Mouse (Mus musculus) ovary, adult 18-20 months (tissue): ENCODE measurements around the gene Gm43638.
"Not testable (repeated sequence)": the region's sequence is repeated elsewhere in the genome, so short reads cannot be mapped to it uniquely, and the experiment has no call there.

Source experiments
- DNase-seq: peaks from one replicate; pipeline ENCODE4 v3.0.0; 2022; ENCODE audit warnings: low spot score, mixed read lengths

The Gm43638 gene

DNA sequence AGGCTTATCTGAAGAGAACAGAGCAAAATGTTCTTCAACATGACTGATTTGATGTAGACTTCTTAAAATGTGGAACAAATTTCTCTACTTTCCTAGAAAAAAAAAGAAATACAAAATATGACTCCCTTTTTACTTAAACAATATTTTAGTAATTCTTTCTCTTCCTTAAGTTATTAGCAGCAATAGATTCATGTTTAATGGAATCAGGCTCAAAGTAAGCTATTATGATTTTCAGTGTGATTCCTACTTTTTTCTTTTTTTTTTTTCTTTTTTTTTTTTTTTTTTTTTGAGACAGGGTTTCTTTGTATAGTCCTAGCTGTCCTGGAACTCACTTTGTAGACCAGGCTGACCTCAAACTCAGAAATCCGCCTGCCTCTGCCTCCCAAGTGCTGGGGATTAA, at the start of gene Gm43638:
Gm43638 (minus strand) TSS at position 101 of the 400 bp plus-strand sequence.
- not testable (repeated sequence) for DNase-seq

DNA sequence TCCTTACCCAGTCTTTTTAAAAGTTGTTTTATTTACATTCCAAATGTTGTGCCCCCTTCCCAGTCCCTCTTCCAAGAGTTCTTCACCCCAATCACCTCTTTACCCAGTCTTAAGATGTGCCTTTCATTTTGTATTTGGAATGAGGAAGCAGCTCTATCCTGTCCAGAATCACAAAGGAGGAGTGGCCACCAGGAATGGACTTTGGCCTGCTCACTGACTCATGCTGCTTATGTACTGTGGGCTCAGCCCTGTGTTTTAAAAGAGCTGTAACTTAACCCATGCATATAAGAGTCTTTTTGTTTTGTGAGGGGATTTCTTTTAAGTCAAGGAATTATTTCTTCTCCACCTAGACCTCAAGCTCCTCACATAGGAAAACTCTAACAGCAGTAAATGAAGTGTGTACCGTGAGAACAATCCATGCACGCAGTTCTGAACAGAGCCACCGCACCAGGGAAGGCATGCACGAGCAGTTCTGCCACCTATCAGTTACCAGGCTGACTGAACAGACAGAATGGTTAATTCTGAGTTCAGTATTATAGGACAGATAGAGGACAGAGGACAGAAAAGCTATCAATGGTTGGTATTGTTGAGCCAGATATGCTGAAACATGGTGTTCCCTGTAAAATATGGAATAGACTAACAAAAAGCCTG, 49.5 kb upstream of the Gm43638 start:
- no peak for DNase-seq

DNA sequence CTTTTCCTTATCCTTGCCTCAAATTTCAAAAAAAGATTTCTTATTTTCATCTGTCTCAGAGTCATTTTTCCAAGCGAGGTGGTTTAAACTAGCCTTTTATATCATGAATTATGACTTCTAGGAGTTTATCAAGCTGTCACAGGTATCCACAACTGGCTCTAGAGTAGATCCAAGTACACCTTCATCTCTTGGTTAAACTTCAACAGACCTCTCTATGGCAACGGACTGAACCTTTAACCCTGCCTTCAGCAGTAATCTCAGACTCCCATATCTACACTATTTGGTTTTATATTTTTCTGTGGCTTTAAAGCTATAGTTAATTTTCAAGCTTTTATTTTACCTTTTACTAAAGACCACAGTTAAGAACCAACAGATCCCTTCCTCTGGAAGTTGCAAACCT, 45.7 kb upstream of the Gm43638 start:
- no peak for DNase-seq

DNA sequence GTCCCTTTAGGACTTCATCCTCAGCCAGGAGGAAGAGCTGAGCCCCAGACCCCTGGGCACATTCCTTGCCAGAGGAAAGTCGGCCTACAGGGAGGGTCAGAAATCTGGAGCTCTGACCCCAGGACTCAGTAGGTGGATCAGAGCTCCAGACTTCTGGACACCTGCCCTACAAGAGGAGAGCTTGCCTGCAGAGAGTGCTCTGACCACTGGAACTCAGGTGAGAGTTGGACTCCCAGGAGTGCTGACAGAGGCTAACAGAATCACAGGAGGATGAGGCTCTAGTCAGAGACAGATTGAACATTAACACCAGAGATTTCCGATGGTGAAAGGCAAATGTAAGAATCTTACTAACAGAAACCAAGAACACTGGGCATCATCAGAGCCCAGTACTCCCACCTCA, 37.0 kb upstream of the Gm43638 start:
- DNase-seq, result not testable (repeated sequence)

DNA sequence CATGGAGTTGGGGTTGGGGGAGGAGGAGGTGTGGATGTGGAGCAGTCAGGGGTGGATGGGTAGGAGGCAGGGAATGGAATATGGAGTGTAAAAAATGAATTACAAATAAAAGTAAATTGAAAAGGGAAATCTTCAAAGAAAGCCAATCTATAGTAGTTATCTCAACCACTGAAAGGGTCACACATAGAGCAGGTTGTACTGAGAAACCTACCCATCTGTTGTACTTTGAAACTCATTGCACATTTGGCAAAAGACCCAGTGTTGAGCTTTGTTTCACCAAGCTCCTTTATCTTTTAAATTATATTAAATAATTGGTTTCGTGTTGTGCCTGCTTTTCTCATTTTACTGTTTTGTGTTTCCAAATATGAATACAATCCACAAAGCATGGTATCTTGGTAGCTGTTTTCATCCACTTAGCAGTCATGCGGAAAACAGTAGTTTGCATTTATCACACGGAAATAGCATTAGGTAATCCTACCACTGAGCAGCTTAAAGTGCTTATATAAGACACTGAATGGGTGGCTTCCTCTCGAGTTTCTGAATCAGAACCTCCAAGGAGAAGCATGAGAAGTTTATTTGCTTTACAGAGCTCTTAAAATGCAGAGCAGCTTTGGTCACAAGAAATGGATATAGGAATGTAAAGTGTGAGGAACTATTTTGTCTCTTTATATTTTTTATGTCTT, 19.3 kb upstream of the Gm43638 start:
- DNase-seq, result no peak

DNA sequence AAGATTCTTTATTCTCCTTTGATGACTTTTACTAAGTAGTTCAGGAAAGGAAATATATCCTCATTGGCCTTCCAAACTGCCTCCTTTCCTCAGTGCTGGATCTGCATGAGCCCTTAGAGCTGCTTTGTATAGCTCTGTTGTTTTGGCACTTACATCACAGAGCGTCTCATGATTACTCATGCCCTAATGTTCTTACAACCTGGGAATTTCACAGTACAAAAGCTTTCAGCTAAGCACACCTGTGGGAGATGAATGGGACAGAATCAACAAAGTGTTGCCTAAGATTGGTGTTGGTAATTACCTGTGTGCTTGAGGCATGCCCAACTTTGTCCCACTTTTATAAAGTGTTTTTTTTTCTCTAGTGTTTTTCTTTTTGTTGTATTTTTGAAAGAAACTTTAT, 16.1 kb upstream of the Gm43638 start:
- DNase-seq, result no peak

DNA sequence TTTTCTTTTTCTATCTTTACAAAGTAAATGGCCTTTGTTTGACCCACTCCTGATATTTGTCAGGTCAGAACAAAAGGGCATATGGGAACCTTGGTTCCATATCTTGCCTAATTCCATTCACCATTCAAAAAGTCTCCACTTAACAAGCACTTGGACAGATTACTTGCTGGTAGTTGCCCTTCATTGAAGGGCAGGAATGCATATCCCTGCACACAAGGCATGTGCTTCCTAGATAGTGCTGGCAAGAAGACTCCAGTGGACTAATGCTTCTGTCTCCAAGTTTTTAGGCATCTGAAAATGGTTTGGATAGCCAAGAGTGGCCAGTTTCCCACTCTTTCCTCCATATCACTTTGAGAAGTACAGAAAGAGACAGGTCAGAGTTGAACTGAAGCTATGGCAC, 12.7 kb upstream of the Gm43638 start:
- no peak for DNase-seq

DNA sequence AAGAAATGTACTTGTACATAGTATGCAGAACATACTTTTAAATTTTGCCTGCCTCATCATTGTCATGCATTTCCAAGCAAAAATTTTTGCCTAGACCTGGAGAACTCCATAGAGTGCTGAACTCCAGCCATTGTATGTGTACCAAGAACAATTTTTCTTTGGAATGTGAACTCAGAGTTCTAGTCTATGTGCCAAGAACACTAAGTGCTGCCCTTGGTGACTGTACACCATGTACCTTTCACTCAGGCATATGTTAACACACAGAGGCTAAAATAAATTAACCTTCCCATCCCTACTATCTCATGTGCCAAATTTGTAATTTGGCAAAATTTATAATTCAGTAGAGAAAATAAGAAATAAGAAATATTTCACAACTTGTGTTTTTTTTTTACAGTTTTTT, 12.3 kb upstream of the Gm43638 start:
- DNase-seq, result no peak

DNA sequence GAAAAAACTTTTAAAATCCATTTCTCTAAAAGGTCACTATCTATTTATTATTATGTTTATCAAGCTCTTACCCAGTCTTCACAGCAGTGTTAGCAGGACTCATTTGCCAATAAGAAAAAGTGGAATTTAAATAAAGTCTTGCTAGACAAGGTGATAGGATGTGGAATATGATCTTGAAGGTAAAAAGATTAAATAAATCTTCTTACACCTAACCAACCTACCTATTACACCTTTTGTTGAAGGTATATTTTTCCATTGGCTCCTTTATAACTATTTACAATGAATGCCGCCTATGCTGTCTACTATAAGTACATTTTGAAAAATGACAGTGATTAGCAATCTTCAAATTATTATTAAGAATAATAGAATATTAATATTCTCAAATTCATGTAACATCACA, 4.2 kb upstream of the Gm43638 start, which contains the start of gene Ugt2a1:
Ugt2a1 (minus strand) TSS at position 101 of the 400 bp plus-strand sequence.
- DNase-seq, result no peak

DNA sequence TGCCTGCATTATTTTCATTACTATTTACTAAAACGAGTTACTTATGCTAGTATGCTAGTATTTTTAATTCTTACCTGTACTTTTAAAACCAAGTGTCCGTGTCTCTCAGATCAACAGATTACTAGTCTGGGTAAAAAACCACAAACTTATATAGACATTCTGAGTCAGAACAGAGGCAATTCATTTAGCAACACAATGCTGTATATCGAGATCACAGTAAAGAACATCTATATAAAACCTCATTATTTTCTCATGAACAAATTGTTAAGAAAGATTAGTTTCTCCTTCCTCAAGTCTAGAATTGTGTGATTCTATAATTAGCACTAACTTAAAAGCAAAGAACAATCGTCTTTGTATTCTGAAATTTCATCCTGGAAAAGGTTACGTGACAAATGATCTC, 4.4 kb downstream of the Gm43638 start, which contains the start of gene Ugt2a2:
Ugt2a2 (minus strand) TSS at position 101 of the 400 bp plus-strand sequence.
- no peak for DNase-seq

DNA sequence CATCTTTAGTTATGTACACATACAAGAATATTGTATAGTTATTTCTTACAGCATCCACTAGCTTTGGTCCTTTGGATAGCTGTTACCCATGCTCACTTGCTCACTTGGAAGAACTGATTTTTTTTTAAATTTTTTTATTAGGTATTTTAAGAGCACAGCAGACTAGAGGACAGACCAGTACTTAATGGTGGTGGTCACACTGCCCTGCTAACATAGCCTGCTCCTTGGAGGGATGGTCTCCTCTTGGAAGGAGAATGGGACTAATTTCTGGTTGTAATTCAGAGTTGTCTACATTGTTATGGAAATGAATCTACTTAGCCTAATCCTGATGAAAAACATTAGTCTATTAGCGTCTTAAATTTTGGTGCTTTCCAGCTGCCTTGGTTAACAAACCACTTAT, 27.8 kb downstream of the Gm43638 start:
- DNase-seq, result no peak

DNA sequence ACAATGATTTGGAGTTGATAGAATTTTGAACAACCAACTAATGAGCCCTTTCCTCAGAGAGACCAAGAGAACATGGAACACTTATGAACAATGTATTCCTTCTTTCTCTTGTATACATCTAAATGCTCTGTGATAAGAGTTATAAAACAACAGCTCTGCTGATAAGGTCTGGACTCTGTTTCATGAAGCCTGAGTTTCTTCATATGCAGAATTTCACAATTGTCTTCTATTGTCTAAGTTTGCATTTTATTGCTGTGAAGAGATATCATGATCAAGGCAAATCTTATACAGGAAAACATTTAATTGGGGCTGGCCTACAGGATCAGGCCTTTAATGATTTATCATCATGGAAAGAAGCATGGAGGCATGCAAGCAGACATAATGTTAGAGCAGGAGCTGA, 28.9 kb downstream of the Gm43638 start:
- no peak for DNase-seq

DNA sequence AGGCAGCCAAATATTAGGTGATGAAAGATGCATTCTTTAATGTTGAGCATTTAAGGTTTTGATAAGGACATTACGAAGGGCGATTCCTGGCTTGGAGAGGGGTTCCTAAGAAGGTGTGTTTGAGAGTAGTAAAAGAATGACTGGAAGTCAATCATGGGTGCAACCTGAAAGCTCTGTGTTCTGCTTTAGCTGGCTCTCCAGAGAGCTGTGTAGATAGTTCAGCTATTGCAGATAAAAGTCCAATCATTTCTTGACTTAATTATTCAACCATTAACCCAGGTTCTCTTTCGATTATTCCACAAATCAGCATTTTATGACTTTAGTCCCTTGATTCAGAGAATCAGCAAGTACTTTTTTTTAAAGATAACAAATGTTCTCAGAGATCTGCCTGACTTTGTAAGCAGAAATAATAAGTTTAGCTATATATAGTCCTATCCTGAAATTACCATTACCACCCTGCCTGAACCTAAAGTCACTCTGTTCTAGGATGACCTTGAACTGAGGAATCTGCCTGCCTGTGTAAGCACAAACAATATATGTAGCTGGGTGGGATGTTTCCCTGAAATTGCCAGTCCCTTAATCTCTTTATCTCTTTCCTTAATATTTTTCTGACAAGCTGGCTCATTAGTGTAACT, 30.3 kb downstream of the Gm43638 start:
- no peak for DNase-seq

DNA sequence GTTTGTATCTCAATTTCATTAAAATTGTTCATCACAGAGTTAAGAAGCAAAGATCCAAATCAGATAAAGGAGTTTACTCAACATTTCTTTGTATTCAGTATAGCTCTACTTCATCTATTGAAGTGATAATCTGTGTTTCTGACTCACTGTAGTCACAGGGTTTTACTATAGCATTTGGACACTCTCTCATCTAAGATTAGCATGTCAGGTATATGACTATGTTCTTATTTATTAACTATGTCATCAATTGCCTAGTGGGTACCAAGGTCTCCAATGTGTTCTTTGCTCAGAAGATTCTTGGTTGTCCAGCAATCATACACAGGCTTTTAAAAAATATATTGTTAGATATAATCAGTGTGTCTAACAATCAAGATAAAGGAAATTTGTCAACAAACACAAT, 31.1 kb downstream of the Gm43638 start:
- no peak for DNase-seq

DNA sequence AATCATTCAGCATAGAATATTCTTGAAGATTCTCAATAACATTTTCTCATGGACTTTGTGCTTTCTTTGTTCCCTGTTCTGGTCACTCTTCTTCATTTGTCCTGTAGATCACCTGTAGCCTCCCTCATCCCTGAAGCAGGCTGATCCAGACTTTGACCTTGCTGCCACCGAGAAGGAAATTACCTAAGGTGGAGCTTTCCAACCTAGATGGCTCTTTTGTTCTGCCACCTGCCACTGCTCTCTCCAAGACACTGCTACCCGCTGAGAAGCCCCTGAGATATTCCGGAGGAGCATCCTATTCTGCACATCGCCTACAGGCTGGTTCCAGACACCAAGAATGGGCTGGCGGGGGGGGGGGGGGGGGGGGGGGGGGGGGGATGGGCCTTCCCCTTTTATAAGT, 34.1 kb downstream of the Gm43638 start:
- not testable (repeated sequence) for DNase-seq

DNA sequence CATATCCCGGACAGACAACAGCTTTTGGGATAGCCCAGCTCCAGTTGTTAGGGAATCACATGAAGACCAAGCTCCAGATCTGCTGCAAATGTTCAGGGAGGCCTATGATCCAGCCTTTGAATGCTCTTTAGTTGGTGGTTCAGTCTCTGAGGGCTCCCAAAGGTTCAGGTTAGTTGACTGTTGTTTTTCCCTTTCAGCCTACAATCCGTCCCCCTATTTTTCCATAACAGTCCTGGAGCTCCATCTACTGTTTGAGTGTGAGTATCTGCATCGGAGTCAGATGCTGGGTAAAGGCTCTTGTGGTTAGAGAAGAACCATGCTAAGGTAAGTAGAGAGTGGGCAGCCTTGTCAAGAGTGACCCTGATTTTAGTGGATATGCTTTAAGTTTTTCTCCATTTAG, 50.3 kb downstream of the Gm43638 start:
- DNase-seq, result no peak

DNA sequence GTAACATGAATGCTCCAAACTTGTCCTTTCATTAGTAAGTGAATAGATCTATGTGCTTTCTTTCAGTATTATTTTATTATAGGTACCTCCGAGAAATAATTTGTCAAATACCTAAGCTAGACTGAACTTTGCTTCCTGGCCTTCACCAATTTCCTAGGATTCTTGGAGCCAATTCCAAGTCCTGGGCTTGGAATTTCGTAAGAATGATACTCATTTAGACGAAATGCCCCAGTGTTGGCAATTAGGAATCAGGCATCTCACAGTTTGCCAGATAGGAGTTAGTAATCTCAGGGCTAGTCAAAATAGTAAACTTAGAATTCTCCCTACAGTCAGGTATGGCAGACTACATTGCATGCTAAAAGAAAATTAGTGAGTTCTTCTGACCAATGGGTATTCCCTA, 60.9 kb downstream of the Gm43638 start:
- no peak for DNase-seq

DNA sequence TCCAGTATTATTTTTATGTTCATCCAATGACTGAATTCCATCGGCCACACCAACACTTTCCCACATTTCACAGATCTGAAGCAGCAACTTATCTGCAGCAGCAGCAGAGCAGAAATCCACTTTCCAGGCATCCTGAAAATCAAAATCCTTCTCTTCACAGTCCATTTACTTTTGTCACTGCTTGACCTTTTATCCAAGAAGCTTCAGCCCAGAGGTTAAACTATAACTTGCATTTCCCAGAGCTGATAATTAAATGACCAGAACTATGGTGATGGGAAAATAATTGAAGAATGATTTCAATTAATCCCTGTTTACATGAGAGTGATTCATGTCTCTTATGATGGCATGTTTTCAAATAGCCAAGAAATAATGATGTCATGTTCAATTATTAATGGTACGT, 62.6 kb downstream of the Gm43638 start, which contains the start of gene Ugt2b38:
Ugt2b38 (minus strand) TSS at position 163 of the 400 bp plus-strand sequence.
- not testable (repeated sequence) for DNase-seq
